Mouse (Mus musculus): ENCODE data around the gene Them5. TPM values are rescaled to one million over a fixed set of nuclear protein-coding genes. Genes with fewer than 3 reads are reported as not detected.

Gene Them5
- total RNA-seq, 1 experiment from 2014 or later = not detected

DNA sequence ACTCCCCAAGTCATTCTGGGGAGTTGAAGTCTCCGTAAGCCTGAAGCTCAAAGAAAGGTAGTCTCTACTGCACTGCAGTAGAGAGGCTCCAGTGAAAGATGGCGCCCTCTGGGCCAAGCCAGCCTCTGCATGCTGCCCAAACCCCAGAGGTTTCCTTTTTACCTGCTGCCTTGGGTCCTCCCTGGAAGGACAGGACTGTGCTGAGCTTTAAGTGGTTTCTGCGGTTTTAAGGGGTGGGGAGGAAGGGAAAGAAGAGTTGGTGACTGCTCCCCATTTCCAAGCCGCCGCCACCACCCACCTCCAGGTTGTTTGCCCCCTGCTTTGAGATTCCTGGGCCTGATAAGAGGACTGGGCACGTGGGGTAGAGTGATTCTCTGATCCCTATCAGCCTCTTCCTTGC is 26.7 kb downstream of the Them5 start:
- ATAC-seq (ENCODE audit: extremely low read depth, insufficient number of reproducible peaks, low FRiP score, poor library complexity, severe bottlenecking) = no peak

DNA sequence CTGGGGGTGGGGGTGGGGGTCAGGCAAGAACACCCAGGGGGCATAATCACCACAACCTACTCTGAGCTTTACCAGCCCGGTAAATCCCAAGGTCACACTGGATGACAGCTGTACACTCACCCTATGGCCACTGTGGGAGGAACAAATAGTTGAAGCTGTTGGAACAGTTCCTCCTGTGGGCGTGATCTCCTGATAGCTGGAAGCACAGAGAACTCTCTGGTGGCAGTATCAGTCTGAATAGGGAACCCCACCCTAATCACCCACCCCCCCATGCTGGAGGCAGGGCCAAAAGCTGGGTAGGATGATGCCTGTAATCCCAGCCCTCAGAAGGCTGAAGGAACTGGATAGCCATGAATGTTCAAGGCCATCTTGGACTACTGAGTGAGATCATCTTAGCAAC is 27.8 kb downstream of the Them5 start:
- ATAC-seq (ENCODE audit: extremely low read depth, insufficient number of reproducible peaks, low FRiP score, poor library complexity, severe bottlenecking) = no peak

DNA sequence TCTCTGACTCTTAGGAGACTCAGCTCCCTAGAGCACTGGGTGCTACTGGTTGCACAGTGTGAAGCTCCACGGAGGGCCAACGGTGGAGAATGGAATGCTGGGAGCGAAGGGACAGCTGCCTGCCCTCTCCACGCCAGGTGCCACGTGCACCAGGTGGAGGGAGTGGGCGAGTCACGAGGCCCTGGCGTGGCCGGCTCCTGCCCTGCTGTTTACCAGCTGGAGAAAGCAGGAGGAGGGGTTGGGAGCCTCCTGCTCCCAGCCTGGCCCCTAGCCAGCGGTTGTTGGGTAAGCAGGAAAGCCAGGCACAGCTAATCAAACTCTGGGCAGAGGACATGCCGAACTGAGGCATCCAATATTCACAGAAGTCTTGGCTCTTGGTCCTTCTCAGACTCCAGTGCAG is 29.7 kb downstream of the Them5 start:
- no peak for ATAC-seq (ENCODE audit: extremely low read depth, insufficient number of reproducible peaks, low FRiP score, poor library complexity, severe bottlenecking)

DNA sequence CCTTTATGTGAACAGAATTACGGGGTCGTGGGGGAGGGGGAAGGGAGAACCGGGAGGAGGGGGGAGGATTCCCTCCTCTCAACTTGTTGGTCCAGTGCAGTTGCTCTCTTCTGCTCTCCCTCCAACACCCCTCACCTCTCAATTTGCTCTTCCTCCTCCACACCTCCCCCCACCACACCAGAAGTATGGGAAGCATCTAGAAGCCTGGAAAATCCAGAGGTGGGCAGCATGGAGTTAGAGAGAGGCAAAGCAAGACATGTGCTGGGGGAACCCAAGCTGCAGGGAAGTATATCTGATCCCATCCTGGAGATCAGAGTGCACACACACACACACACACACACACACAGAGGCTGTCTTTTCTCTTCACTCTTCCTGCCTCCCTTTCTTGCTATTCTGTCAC is 30.1 kb downstream of the Them5 start:
- ATAC-seq (ENCODE audit: extremely low read depth, insufficient number of reproducible peaks, low FRiP score, poor library complexity, severe bottlenecking) = no peak

DNA sequence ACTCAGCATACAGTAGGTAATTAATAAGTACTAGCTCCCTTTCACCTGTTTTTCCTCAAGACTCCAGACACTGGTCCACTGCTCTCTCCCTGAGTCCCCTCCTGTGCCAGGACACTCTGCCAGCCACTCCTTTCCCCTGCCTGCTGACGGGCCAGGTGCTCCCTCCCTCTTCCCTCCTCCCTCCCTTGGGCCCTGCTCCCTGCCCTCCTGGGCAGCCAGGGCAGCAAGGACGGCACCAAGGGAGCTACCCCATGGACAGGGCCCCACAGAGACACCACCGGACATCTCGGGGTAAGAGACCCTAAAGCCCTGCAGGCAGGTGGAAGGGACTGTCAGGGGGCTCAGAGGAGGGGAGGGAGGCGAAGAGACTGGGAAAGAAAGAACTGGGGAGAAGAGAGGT is 30.7 kb downstream of the Them5 start, which contains the start of gene Rorc:
Gene Rorc (plus strand): TSS at position 154 of the 400 bp plus-strand sequence.
- ATAC-seq (ENCODE audit: extremely low read depth, insufficient number of reproducible peaks, low FRiP score, poor library complexity, severe bottlenecking) = no peak

DNA sequence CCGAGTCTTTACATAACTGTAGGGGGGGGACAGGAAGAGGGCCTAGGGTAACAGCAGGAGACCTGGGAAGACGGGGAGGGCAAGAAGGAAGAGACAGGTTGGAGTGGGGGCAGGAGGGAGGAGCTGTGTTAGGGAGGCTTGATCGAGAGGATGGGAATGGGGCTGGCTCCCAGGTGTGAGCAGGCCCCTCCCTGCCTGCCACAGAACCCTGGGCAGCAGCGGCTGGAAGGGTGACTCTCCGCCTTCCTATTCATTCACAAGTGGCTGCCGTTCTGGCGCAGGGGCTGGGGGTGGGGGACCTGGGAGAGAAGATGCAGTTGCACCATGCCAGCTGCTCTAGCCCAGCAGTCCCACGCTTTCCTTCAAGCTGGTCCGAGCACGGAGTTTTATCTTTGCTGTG is 31.2 kb downstream of the Them5 start:
- no peak for ATAC-seq (ENCODE audit: extremely low read depth, insufficient number of reproducible peaks, low FRiP score, poor library complexity, severe bottlenecking)

DNA sequence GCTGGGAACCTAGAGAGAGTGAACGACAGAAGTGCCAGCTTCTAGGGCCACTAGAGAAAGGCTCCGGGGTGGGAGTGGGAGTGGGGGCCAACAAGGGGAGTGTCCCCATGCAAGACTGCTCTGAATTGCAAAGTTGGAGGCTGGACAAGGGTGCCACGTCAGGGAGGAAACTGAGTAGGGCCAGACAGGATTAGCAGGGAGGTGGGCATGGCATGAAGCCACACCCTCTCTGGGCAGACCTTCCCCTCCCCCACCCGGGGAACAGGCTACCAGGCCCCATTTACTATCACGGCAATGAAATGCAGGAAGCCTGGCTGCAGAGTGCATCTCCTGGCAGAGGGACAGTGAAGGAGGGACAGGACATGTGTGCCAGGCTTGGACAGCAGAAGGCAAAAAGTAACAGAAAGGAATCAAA is 31.7 kb downstream of the Them5 start:
- no peak for ATAC-seq (ENCODE audit: extremely low read depth, insufficient number of reproducible peaks, low FRiP score, poor library complexity, severe bottlenecking)

DNA sequence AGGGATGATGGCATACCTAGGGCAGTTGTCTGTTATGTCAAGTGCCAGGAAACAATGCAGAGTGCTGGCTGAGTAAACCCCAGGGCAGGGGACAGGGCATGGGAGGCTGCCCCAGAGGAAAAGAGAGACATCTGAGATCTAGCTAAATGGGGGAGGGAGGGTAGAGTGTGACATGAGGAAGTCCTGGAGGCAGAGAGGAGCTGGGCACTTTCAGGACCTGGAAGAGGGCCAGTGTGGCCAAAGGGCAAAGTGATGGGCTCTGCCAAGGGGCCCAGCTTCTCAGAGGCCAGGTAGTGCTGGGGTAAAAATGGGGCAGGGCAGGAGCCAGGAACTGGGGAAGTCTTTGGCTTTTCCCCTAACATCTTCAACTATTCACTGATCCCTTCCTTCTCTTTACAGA is 32.7 kb downstream of the Them5 start:
- no peak for ATAC-seq (ENCODE audit: extremely low read depth, insufficient number of reproducible peaks, low FRiP score, poor library complexity, severe bottlenecking)

DNA sequence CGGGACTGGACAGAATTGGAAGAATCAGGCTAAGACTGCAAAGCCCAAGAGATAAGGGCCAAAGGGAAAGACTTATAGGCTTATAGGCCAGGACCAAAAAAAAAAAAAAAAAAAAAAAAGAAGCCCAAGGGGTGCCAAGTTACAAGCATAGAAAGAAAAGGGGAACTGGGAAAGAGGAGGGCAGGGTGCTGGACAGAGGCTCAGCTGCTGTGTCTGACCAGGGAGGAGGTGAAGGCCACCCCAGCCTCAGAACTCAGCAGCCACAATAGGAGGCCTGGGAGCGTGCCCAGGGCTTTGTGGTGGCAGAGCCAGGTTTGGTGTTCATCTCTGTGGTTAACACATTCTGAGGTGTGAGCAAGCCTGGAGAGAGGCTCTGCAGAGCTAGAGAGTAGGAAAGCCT is 33.2 kb downstream of the Them5 start:
- ATAC-seq (ENCODE audit: extremely low read depth, insufficient number of reproducible peaks, low FRiP score, poor library complexity, severe bottlenecking) = no peak

DNA sequence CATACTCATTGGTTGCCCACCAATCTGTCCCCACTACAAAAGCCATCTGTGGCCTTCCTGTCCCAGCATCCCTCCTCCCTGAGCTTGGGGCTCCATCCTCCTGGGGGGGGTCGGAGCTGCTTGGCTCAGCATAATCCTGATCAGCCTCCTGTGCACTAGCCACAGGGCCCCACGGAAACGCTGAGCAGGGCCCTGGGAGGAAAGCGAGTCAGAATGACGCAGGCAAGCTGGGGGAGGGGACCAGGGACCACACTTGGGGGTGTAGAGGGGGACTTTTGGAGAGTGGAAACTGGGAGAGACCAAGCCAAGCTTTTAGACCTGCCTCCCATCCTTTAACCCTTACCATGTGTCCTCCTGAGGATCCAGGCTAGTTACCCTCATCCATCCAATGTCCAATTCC is 34.0 kb downstream of the Them5 start:
- ATAC-seq (ENCODE audit: extremely low read depth, insufficient number of reproducible peaks, low FRiP score, poor library complexity, severe bottlenecking) = no peak

DNA sequence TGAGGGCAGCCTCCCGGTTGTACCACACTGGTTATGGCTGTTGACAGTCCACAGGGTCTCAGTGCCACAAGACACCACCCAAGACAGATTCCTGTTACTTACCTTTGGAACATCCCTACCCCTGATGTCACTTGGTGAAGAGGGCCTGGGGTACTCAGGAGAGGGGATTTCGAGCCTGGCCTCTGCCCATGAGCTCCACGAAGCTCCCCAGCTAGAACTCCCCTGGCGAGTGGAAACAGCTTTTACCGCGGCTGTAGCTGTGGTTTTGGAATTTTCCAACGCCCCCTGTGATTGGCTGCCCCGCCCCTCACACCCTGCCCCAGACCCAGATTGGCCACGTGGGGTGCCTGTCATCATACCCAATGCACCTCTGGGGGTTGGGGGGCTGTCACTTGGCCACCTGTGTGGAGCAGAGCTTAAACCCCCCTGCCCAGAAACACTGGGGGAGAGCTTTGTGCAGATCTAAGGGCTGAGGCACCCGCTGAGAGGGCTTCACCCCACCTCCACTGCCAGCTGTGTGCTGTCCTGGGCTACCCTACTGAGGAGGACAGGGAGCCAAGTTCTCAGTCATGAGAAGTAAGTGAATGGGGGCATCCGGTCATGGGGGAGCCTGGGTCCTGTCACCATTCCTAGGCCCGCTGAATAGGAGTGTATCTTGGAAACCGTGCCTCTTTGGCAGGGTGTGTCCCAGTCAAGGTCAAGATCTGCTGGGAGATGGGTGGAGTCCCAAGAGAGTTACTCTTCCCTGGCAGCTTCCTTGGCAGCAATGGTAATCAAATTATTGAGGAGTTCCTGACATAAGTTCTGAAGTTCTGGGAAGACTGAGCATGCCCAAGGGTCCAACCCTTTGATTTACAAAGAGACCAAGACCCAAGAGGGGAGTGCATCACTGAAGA is 35.4 kb downstream of the Them5 start:
- ATAC-seq (ENCODE audit: extremely low read depth, insufficient number of reproducible peaks, low FRiP score, poor library complexity, severe bottlenecking) = no peak

DNA sequence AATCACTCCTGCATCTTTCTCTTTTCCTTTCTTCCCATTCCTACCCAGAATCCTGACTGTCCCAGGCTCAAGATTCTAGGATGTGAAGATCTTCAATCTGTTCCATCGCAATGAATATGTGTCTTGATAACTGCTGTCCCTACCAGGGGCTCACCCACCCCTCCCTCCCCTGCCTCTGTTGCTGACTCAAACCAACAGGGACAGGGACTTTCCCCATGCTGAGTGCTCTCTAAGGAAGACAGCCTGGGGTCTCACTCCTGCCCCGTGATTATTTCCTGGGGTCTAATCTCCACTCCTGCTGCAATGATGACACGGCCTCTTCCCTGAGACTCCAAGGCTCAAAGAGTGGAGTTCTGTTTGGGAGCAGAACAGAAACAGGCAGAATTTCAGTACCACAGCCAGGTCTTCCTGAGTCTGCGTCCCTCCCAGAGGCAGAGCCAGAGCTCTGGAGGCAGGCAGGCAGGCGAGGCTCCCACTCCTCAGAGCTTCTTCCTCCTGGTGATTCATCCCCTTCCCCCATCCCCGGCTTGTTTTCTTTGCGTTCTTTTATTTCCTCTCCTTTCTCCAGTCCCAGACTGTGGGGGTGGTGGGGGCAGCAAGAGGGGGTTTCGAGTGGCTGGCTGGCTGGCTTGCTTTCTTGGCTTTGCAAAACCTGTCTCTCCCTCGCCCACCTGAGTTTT is 38.1 kb downstream of the Them5 start:
- ATAC-seq (ENCODE audit: extremely low read depth, insufficient number of reproducible peaks, low FRiP score, poor library complexity, severe bottlenecking) = no peak

DNA sequence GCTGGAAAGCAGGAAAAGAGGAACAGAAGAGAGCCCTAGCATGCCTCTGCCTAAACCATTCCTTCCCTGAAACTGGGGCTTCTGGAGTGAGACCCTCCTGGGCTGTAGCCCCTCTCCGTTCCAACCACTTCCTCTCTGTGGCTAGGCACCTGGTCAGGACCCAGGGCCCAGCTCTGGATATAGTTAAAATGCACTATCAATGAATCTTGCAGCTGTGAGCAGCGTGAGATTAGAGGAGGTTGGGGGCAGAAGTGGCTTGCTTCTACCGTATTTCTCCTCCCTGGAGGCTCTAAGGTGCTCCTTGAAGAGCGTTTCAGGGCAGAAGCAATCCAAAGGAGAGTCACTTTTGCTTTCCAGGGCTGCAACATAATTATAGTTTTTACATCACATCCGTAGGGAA is 40.4 kb downstream of the Them5 start:
- ATAC-seq (ENCODE audit: extremely low read depth, insufficient number of reproducible peaks, low FRiP score, poor library complexity, severe bottlenecking) = no peak

DNA sequence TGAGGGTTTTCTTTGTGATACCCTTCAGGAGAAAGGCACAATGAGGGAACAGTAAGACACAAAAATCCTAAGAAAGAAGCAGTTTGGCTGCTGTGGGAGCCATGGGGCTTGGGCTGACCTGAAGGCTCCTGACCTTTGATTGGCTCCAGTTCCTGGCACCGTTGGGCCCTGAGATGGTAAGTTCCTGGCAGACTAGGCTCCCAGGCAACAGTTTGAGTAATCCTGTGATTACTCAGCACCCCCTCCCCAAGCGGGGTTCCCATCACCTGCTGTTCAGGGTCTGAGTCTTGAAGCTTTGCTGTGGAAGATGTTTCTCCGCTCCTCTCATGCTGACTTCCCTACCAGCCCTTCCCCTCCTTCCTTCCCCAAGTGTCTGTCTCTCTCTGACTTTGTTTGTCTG is 41.6 kb downstream of the Them5 start:
- no peak for ATAC-seq (ENCODE audit: extremely low read depth, insufficient number of reproducible peaks, low FRiP score, poor library complexity, severe bottlenecking)

DNA sequence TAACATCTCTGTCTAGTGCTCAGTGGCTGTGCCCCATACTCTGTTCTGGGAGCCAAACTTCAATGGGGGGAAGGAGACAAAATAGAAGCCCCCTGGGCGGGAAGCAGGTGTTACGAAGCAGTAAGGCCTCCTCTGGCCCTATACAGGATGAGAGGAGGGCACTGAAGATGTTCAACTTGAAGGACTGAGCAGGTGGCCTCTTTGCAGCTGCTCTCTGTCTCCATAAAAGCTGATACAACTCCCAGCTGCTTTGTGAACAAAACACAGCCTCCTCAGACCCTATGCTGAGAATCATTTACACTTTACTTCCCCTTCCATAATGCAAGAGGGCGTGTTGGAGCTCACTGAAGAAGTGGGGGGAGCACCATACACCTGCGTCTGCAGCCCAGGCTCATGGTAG is 44.8 kb downstream of the Them5 start:
- no peak for ATAC-seq (ENCODE audit: extremely low read depth, insufficient number of reproducible peaks, low FRiP score, poor library complexity, severe bottlenecking)

DNA sequence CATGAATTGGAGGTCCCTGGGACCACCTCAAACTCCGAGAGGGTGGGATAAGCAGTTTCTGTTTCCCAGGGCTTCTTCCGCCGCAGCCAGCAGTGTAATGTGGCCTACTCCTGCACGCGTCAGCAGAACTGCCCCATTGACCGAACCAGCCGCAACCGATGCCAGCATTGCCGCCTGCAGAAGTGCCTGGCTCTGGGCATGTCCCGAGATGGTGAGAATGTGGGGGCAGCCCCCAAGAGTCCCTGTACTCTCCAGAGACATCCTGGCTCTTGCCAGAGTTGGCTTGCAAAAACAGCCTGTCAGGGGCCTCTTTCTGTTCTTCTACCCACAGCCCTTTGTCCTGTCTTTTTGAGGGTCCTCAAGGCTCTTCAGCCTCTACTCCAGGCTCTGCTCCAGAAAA is 45.5 kb downstream of the Them5 start:
- no peak for ATAC-seq (ENCODE audit: extremely low read depth, insufficient number of reproducible peaks, low FRiP score, poor library complexity, severe bottlenecking)

DNA sequence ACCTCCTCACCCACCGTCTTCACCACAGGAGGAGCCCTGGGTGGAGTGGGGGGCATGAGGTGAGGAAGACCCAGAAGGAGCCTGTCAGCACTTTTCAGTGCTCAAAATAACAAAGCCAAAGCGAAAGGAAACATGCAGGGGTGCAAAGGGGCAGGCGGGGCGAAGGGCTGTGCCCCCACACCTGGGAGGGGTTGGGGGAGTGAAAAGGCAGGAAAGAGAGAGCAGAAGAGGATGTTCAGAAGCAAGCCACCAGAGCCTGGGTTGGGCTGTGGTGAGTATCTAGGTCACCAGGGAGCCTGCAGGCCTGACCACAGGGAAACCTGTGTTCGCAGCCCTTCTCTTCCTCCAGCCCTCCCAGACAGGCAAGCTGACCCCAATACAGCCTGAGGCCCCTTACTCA is 46.1 kb downstream of the Them5 start:
- no peak for ATAC-seq (ENCODE audit: extremely low read depth, insufficient number of reproducible peaks, low FRiP score, poor library complexity, severe bottlenecking)

DNA sequence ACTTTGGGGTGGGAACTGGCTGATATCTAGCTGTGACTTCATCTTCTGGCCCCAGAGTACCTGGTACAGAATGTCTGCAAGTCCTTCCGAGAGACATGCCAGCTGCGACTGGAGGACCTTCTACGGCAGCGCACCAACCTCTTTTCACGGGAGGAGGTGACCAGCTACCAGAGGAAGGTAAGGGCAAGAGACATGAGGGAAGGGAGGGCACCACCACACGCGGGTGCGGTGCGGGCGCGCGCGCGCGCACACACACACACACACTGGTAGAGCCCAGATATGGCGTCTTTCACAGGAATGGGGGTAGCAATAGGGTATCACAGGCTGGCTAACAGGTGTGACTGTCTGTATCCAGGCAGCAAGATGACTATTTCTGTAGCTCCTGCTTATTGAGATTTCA is 47.5 kb downstream of the Them5 start:
- no peak for ATAC-seq (ENCODE audit: extremely low read depth, insufficient number of reproducible peaks, low FRiP score, poor library complexity, severe bottlenecking)

DNA sequence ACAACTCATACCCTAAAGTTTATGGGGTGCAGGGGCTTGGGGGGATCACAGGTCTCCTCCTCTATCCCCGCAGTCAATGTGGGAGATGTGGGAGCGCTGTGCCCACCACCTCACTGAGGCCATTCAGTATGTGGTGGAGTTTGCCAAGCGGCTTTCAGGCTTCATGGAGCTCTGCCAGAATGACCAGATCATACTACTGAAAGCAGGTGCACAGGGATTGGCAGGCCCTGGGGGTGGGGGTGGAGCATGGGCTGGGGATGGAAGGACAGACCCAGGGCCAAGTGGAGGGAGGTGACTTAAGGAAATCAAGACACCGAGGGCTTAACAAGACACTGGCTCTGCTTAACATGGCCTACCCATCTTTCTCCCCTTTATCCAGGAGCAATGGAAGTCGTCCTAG is 49.1 kb downstream of the Them5 start:
- ATAC-seq (ENCODE audit: extremely low read depth, insufficient number of reproducible peaks, low FRiP score, poor library complexity, severe bottlenecking) = no peak

DNA sequence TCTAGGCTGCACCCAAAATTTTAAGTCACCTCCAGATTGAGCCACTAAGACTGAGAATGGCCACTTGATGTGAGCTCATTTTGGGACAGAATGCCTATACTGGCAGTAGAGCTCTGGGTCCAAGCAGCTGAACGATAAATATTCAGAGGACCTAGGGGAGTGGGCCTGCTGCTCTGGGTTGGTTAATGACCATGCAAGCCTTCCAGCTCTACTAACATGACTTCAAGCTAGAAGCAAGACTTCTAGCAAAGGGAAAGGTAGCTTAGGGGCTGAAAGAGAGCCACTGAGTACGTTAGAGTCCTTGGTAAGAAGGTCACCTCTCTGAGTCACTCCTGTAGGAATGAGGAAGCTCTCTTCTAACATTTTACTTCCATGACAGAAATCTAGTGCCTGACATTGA is 50.2 kb downstream of the Them5 start:
- ATAC-seq (ENCODE audit: extremely low read depth, insufficient number of reproducible peaks, low FRiP score, poor library complexity, severe bottlenecking) = no peak
